ENCODE assay signal across 15 mouse cellular contexts in genomic region chr7:142020827-142021226, GRCm38 (mm10). TPM values are rescaled to one million over a fixed set of nuclear protein-coding genes. Genes with fewer than 3 reads are reported as not detected.
A peak's percentile ranks its signal among the peaks of the same experiment; 100 is the strongest.
DNase-seq lines count a peak whose midpoint lies in the region; ATAC-seq lines count a peak whose summit lies in the region.
"Had no signal": no experiment of that assay in that cellular context is flagged by ENCODE, and none has a peak within 500 bp of the region (broad histone marks: within the 10 kb centered on the region; RNA-seq: fewer than 3 reads in every experiment).

No protein-coding gene starts in this region.

- H3K27ac ChIP-seq in heart, embryonic 12.5 days (ENCODE audit: poor library complexity, severe bottlenecking) = no peak overlapping the region
- H3K27ac ChIP-seq in stomach, embryonic 16.5 days (ENCODE audit: low read length) = peak overlapping the region; percentile 76
- H3K27ac ChIP-seq: liver, embryonic 15.5 days had no signal

- H3K4me2 ChIP-seq in heart, embryonic 12.5 days = no peak overlapping the region
- H3K4me2 ChIP-seq in stomach, embryonic 16.5 days (ENCODE audit: low read depth, low read length) = no peak overlapping the region
- H3K4me2 ChIP-seq: liver, embryonic 15.5 days; midbrain, embryonic 11.5 days had no signal

- peaks cover 4% of the 10 kb centered on the region; the same call in 1 of the 2 replicates for H3K36me3 ChIP-seq in heart, embryonic 12.5 days
- no peaks in the 10 kb centered on the region for H3K36me3 ChIP-seq in stomach, embryonic 16.5 days (ENCODE audit: control insufficient read depth, insufficient read depth, low read length)

- H3K9me3 ChIP-seq in heart, embryonic 12.5 days (replicated peaks) = no peaks in the 10 kb centered on the region
- H3K9me3 ChIP-seq in stomach, embryonic 16.5 days (replicated peaks; ENCODE audit: control insufficient read depth, low read length) = no peaks in the 10 kb centered on the region
- H3K9me3 ChIP-seq: liver, embryonic 15.5 days had no signal

- 72% methylated on average over 3 of the region's 3 CpGs for WGBS in heart, embryonic 12.5 days
- 40% methylated on average over 3 of the region's 3 CpGs for WGBS in stomach, embryonic 16.5 days

- no peak for ATAC-seq in heart, embryonic 12.5 days (ENCODE audit: insufficient number of reproducible peaks, low FRiP score)
- ATAC-seq in stomach, embryonic 16.5 days (ENCODE audit: insufficient read depth, low FRiP score) = peak; percentile 45; the same call in 1 of the 2 replicates
- ATAC-seq in monocyte, adult 5-6 weeks (replicated peaks; ENCODE audit: insufficient number of reproducible peaks, low FRiP score, low TSS enrichment, poor library complexity, severe bottlenecking) = no peak

- no peaks in the 10 kb centered on the region for H3K27me3 ChIP-seq in heart, embryonic 12.5 days (replicated peaks)
- no peaks in the 10 kb centered on the region for H3K27me3 ChIP-seq in stomach, embryonic 16.5 days (ENCODE audit: control insufficient read depth, insufficient read depth, low read length)
- H3K27me3 ChIP-seq: liver, embryonic 15.5 days had no signal

- no peak overlapping the region for H3K4me3 ChIP-seq in heart, embryonic 12.5 days
- H3K4me3 ChIP-seq in stomach, embryonic 16.5 days (replicated peaks; ENCODE audit: low read length) = no peak overlapping the region
- H3K4me3 ChIP-seq: liver, embryonic 15.5 days had no signal

- peak; percentile 25 to 31 for DNase-seq in heart, adult 9 months (ENCODE audit: low spot score in 2 of 2)
- DNase-seq in kidney, postnatal 36 days = peak; percentile 36 to 39
- no peak for DNase-seq in kidney, postnatal 10 days
- DNase-seq in thymus, postnatal 0 days (ENCODE audit: low spot score) = peak; percentile 15
- no peak for DNase-seq in thymus, postnatal 10 days (ENCODE audit: low spot score in 2 of 2)
- DNase-seq: adrenal gland, adult 8-10 months; B cell, adult 2 months; cerebellum, adult 9-10 months; layer of hippocampus, postnatal 36 days; right cerebral cortex, postnatal 4 days had no signal

- H3K9ac ChIP-seq in heart, embryonic 12.5 days = no peak overlapping the region
- 0 out of 2 replicates have a peak overlapping the region, but pooled peaks have one; percentile 18 for H3K9ac ChIP-seq in stomach, embryonic 16.5 days (ENCODE audit: low read length)
- H3K9ac ChIP-seq: liver, embryonic 15.5 days had no signal

- peaks cover 38% of the 10 kb centered on the region for H3K4me1 ChIP-seq in heart, embryonic 12.5 days (replicated peaks)
- peaks cover 22% of the 10 kb centered on the region for H3K4me1 ChIP-seq in stomach, embryonic 16.5 days (ENCODE audit: control insufficient read depth, insufficient read depth, low read length)

RNA-seq across cellular contexts. Expression of gene Mob2, which starts 40.0 kb away (rescaled TPM):
- polyA plus RNA-seq in heart, embryonic 12.5 days (2016; fragmentation: Nextera tagmentation; extraction: Ambion mirVana) = 42.7 and 43.6 TPM in 2 replicates
- polyA plus RNA-seq in thymus, postnatal 0 days (2015; fragmentation: Nextera tagmentation; extraction: Ambion mirVana) = 92.2 and 93.5 TPM in 2 replicates
- 73.9 and 75.9 TPM in 2 replicates for polyA plus RNA-seq in stomach, embryonic 16.5 days (2015; fragmentation: Nextera tagmentation; extraction: Ambion mirVana)
- total RNA-seq in monocyte, adult 5-6 weeks (2017) = 38.5 to 50.0 TPM (median 45.2 TPM) in 3 replicates

Comparison
In these comparisons a context has a peak if more than half of its experiments do, and no peak if none do; other contexts are left out.
1. DNase-seq: peak in heart, adult 9 months (2 of 2), kidney, postnatal 36 days (2 of 2) and thymus, postnatal 0 days (single experiment); none in kidney, postnatal 10 days (single experiment) and thymus, postnatal 10 days (0 of 2).